Mouse (Mus musculus): ENCODE data around the gene Zfp786.

Gene Zfp786

GRCm38 (mm10) chr6:47819626-47820325 lies 10.9 kb downstream of the Zfp786 start:
- DNase-seq = no peak

- DNase-seq = no peak
Observed at GRCm38 (mm10) chr6:47818721-47819120, 11.9 kb downstream of the Zfp786 start.

GRCm38 (mm10) chr6:47816151-47816550 lies 14.5 kb downstream of the Zfp786 start:
- DNase-seq = no peak

GRCm38 (mm10) chr6:47813257-47813878 lies 17.3 kb downstream of the Zfp786 start, which contains the start of gene Pdia4:
Gene Pdia4 (minus strand): TSS chr6:47813430.
- peak; percentile 96 for DNase-seq

GRCm38 (mm10) chr6:47812271-47812915 lies 18.3 kb downstream of the Zfp786 start:
- DNase-seq = no peak

- no peak for DNase-seq
Observed at GRCm38 (mm10) chr6:47811324-47811723, 19.3 kb downstream of the Zfp786 start.

GRCm38 (mm10) chr6:47810181-47810580 lies 20.5 kb downstream of the Zfp786 start:
- DNase-seq = no peak

- DNase-seq = no peak
Observed at GRCm38 (mm10) chr6:47809053-47809452, 21.6 kb downstream of the Zfp786 start.

GRCm38 (mm10) chr6:47808545-47808944 lies 22.1 kb downstream of the Zfp786 start:
- DNase-seq = no peak

GRCm38 (mm10) chr6:47807419-47807818 lies 23.2 kb downstream of the Zfp786 start:
- no peak for DNase-seq

- no peak for DNase-seq
Observed at GRCm38 (mm10) chr6:47805520-47805919, 25.1 kb downstream of the Zfp786 start.

- DNase-seq = peak; percentile 43
Observed at GRCm38 (mm10) chr6:47799079-47799478, 31.6 kb downstream of the Zfp786 start.

GRCm38 (mm10) chr6:47794106-47794830 lies 36.4 kb downstream of the Zfp786 start:
- DNase-seq = no peak

GRCm38 (mm10) chr6:47793284-47793683 lies 37.4 kb downstream of the Zfp786 start:
- no peak for DNase-seq

GRCm38 (mm10) chr6:47792533-47792932 lies 38.1 kb downstream of the Zfp786 start:
- DNase-seq = no peak

GRCm38 (mm10) chr6:47790745-47791144 lies 39.9 kb downstream of the Zfp786 start:
- no peak for DNase-seq

GRCm38 (mm10) chr6:47788821-47789220 lies 41.8 kb downstream of the Zfp786 start:
- no peak for DNase-seq

GRCm38 (mm10) chr6:47787941-47788736 lies 42.5 kb downstream of the Zfp786 start:
- DNase-seq = peak; percentile 88

GRCm38 (mm10) chr6:47784707-47785412 lies 45.8 kb downstream of the Zfp786 start:
- no peak for DNase-seq

GRCm38 (mm10) chr6:47781091-47781968 lies 49.3 kb downstream of the Zfp786 start:
- DNase-seq = peak; percentile 59

- no peak for DNase-seq
Observed at GRCm38 (mm10) chr6:47780576-47781013, 50.1 kb downstream of the Zfp786 start.

Data from cerebellum, adult 8-10 months (tissue).